Mouse (Mus musculus) ES-E14 (cell line): ENCODE measurements around the gene Aspdh.

Source experiments
- HCFC1 ChIP-seq: IDR thresholded peaks from 2 replicates; pipeline ENCODE4 v1.6.1; 2012; ENCODE audit warnings: low read length, inconsistent platforms, borderline replicate concordance; ENCODE audit not compliant: insufficient read depth
- MAFK ChIP-seq: IDR thresholded peaks from 2 replicates; pipeline ENCODE4 v1.6.1; 2014; ENCODE audit warnings: mild to moderate bottlenecking, low read depth, low read length, inconsistent platforms; ENCODE audit not compliant: insufficient read depth
- ZC3H11A ChIP-seq: IDR thresholded peaks from 2 replicates; pipeline ENCODE4 v1.6.1; 2012; ENCODE audit warnings: low read depth, mild to moderate bottlenecking, inconsistent platforms, low read length, borderline replicate concordance
- ZNF384 ChIP-seq: IDR thresholded peaks from 2 replicates; pipeline ENCODE4 v1.6.1; 2012; ENCODE audit warnings: low read depth, low read length, inconsistent platforms

GRCm38 (mm10) chr7:44484841-44485571 is 19.8 kb downstream of the Aspdh start:
- TF ChIP-seq MAFK: 0 out of 2 replicates have a peak, but pooled peaks have one; percentile 7
- no peak for TF ChIP-seq HCFC1
- TF ChIP-seq ZC3H11A: peak; percentile 74
- TF ChIP-seq ZNF384: no peak
